Mouse (Mus musculus) intestine, postnatal 0 days (tissue): Measurements from ENCODE around the gene Gtf2ird1. TPM values are rescaled to one million over a fixed set of nuclear protein-coding genes. Genes with fewer than 3 reads are reported as not detected.

Experiments
- ATAC-seq: fragments of 200-750 bp; cut with Nextera tagmentation; 2 replicates; pipeline ENCODE4 v1.8.0; 2017; ENCODE audit warnings: mild to moderate bottlenecking, moderate TSS enrichment, moderate library complexity
- H3K27ac ChIP-seq: fragments of 300-500 bp; sonication (generic); 2 replicates; pipeline ENCODE4 v1.5.1; 2014; ENCODE audit warnings: mild to moderate bottlenecking, low read depth, low read length, moderate library complexity
- H3K27me3 ChIP-seq: fragments of 300-500 bp; sonication (generic); replicated peaks from 2 replicates; pipeline ENCODE4 v1.6.1; 2014; ENCODE audit warnings: low read length, mixed read lengths; ENCODE audit not compliant: control insufficient read depth, insufficient read depth
- H3K36me3 ChIP-seq: fragments of 300-500 bp; sonication (generic); 2 replicates; pipeline ENCODE4 v1.6.1; 2014; ENCODE audit warnings: mild to moderate bottlenecking, moderate library complexity; ENCODE audit not compliant: control insufficient read depth, insufficient read depth
- H3K4me1 ChIP-seq: fragments of 300-500 bp; sonication (generic); replicated peaks from 2 replicates; pipeline ENCODE4 v1.6.1; 2014; ENCODE audit warnings: antibody characterized with exemption, low read length, mixed read lengths; ENCODE audit not compliant: control insufficient read depth, insufficient read depth
- H3K4me2 ChIP-seq: fragments of 300-500 bp; sonication (generic); replicated peaks from 2 replicates; pipeline ENCODE4 v1.6.1; 2014; ENCODE audit warnings: low read depth, mild to moderate bottlenecking, moderate library complexity
- H3K4me3 ChIP-seq: fragments of 300-500 bp; sonication (generic); 2 replicates; pipeline ENCODE4 v1.5.1; 2014; ENCODE audit warnings: low read depth, low read length
- H3K9ac ChIP-seq: fragments of 300-500 bp; sonication (generic); 2 replicates; pipeline ENCODE4 v1.6.1; 2014; ENCODE audit warnings: mild to moderate bottlenecking, low read depth, low read length
- H3K9me3 ChIP-seq: fragments of 300-500 bp; sonication (generic); 2 replicates; pipeline ENCODE4 v1.6.1; 2016; ENCODE audit warnings: mixed run types; ENCODE audit not compliant: control insufficient read depth
- CTCF ChIP-seq: sonication (generic); IDR thresholded peaks from 2 replicates; pipeline ENCODE4 v1.5.1; 2016; ENCODE audit warnings: low read depth, mild to moderate bottlenecking, control low read depth, antibody characterized with exemption, moderate library complexity
- WGBS: fragments of 180-500 bp; shearing (Covaris S2); extraction: QIAGEN DNeasy Blood & Tissue Kit; methylation state at CpG from one replicate; pipeline ENCODE4 v1.1.7; 2014; 5-methylcytosine and 5-hydroxymethylcytosine counted together
- polyA plus RNA-seq: library from polyadenylated mRNA; unstranded; fragments of >200 nt; fragmentation: Nextera tagmentation; extraction: Ambion mirVana; gene quantifications from 2 replicates; pipeline ENCODE4 v1.2.1, GENCODE M21; 2015

Gene Gtf2ird1
- polyA plus RNA-seq, 1 experiment from 2014 or later, result 46.8 TPM

- no peaks in the 10 kb centered on the region for H3K9me3 ChIP-seq
- ATAC-seq, result no peak
- H3K4me1 ChIP-seq, result no peaks in the 10 kb centered on the region; the same call in 1 of the 2 replicates
- H3K36me3 ChIP-seq, result peaks cover 26% of the 10 kb centered on the region
- H3K4me3 ChIP-seq, result no peak overlapping the region
- no peak overlapping the region for H3K4me2 ChIP-seq
- no peak for TF ChIP-seq CTCF
- peak overlapping the region; percentile 98 for H3K27ac ChIP-seq
- no peak overlapping the region for H3K9ac ChIP-seq
- no peaks in the 10 kb centered on the region for H3K27me3 ChIP-seq
- WGBS, result 56% methylated on average over 5 of the region's 5 CpGs
Observed at GRCm38 (mm10) chr5:134419700-134420099, 36.8 kb downstream of the Gtf2ird1 start.

- peak overlapping the region; percentile 98 for H3K27ac ChIP-seq
- H3K4me2 ChIP-seq, result peak overlapping the region; percentile 48
- peaks cover 35% of the 10 kb centered on the region for H3K36me3 ChIP-seq
- H3K9ac ChIP-seq, result peak overlapping the region; percentile 42
- TF ChIP-seq CTCF, result peak; percentile 44
- peak; percentile 97 for ATAC-seq
- no peaks in the 10 kb centered on the region for H3K27me3 ChIP-seq
- WGBS, result 39% methylated on average over 6 of the region's 6 CpGs
- no peaks in the 10 kb centered on the region for H3K4me1 ChIP-seq
- H3K4me3 ChIP-seq, result no peak overlapping the region
- H3K9me3 ChIP-seq, result no peaks in the 10 kb centered on the region
Observed at GRCm38 (mm10) chr5:134418315-134419074, 38.0 kb downstream of the Gtf2ird1 start.

GRCm38 (mm10) chr5:134412341-134412740 is 44.2 kb downstream of the Gtf2ird1 start:
- H3K9ac ChIP-seq, result no peak overlapping the region
- H3K36me3 ChIP-seq, result peaks cover 78% of the 10 kb centered on the region
- H3K9me3 ChIP-seq, result no peaks in the 10 kb centered on the region
- H3K4me1 ChIP-seq, result no peaks in the 10 kb centered on the region
- peak; percentile 65 for ATAC-seq
- WGBS, result 67% methylated on average over 2 of the region's 2 CpGs
- H3K27me3 ChIP-seq, result no peaks in the 10 kb centered on the region
- peak overlapping the region; percentile 62 for H3K27ac ChIP-seq
- H3K4me2 ChIP-seq, result no peak overlapping the region
- H3K4me3 ChIP-seq, result no peak overlapping the region
- no peak for TF ChIP-seq CTCF

- H3K4me1 ChIP-seq, result no peaks in the 10 kb centered on the region
- no peak overlapping the region for H3K4me3 ChIP-seq
- no peak overlapping the region for H3K9ac ChIP-seq
- no peaks in the 10 kb centered on the region for H3K27me3 ChIP-seq
- 88% methylated on average over 7 of the region's 7 CpGs for WGBS
- no peak overlapping the region for H3K27ac ChIP-seq
- H3K4me2 ChIP-seq, result no peak overlapping the region
- ATAC-seq, result peak; percentile 35
- no peak for TF ChIP-seq CTCF
- peaks cover 81% of the 10 kb centered on the region for H3K36me3 ChIP-seq
- no peaks in the 10 kb centered on the region for H3K9me3 ChIP-seq
Observed at GRCm38 (mm10) chr5:134410307-134410836, 46.1 kb downstream of the Gtf2ird1 start.

GRCm38 (mm10) chr5:134409606-134410306 is 46.8 kb downstream of the Gtf2ird1 start:
- 79% methylated on average over 6 of the region's 6 CpGs for WGBS
- Histone ChIP-seq H3K4me3 (no peak overlapping the region), H3K4me2 (no peak overlapping the region), H3K36me3 (peaks cover 81% of the 10 kb centered on the region), H3K9me3 (no peaks in the 10 kb centered on the region), H3K9ac (no peak overlapping the region), H3K27ac (0 out of 2 replicates have a peak overlapping the region, but pooled peaks have one; percentile 35), H3K4me1 (no peaks in the 10 kb centered on the region), H3K27me3 (no peaks in the 10 kb centered on the region)
- no peak for TF ChIP-seq CTCF
- ATAC-seq, result peak; percentile 30

GRCm38 (mm10) chr5:134408119-134408518 is 48.4 kb downstream of the Gtf2ird1 start:
- whole genome bisulfite sequencing, result 92% methylated on average over 5 of the region's 5 CpGs
- Histone ChIP-seq H3K9me3 (no peaks in the 10 kb centered on the region), H3K4me2 (no peak overlapping the region), H3K27ac (peak overlapping the region; percentile 41; the same call in 1 of the 2 replicates), H3K4me3 (no peak overlapping the region), H3K4me1 (no peaks in the 10 kb centered on the region), H3K36me3 (peaks cover 87% of the 10 kb centered on the region), H3K27me3 (no peaks in the 10 kb centered on the region), H3K9ac (no peak overlapping the region)
- no peak for TF ChIP-seq CTCF
- ATAC-seq, result no peak
